Mouse (Mus musculus) embryonic fibroblast, embryonic 13.5 days (primary cell): ENCODE data around the gene Tcf7l1.

ENCODE experiments used
- CTCF ChIP-seq: IDR thresholded peaks from 2 replicates; pipeline ENCODE4 v1.5.1; 2011; ENCODE audit warnings: mild to moderate bottlenecking, control low read depth, low read length, moderate library complexity, borderline replicate concordance; ENCODE audit not compliant: insufficient read depth
- POLR2A ChIP-seq: IDR thresholded peaks from 2 replicates; pipeline ENCODE4 v1.6.1; 2011; ENCODE audit warnings: low read depth, mild to moderate bottlenecking, control low read depth, low read length, moderate library complexity

- TF ChIP-seq CTCF: no peak
- no peak for TF ChIP-seq POLR2A
These were observed 205.7 kb downstream of the Tcf7l1 start for GRCm38 (mm10) chr6:72583211-72583839.
